Mouse (Mus musculus) heart, postnatal 0 days (tissue): Measurements from ENCODE around the gene Kdr.

Experiments used
- CTCF ChIP-seq: IDR thresholded peaks from 2 replicates; pipeline ENCODE4 v1.5.1; 2016; ENCODE audit warnings: antibody characterized with exemption, control low read depth, low read depth
- EP300 ChIP-seq: IDR thresholded peaks from 2 replicates; pipeline ENCODE4 v1.6.1; 2016; ENCODE audit warnings: antibody characterized with exemption, low read depth

- TF ChIP-seq CTCF (no peak), EP300 (no peak)
Observed at GRCm38 (mm10) chr5:75962558-75962957, 15.7 kb downstream of the Kdr start.
